Mouse (Mus musculus): ENCODE data around the gene Hspb1. TPM values are rescaled to one million over a fixed set of nuclear protein-coding genes. Genes with fewer than 3 reads are reported as not detected.

Hspb1 gene
- polyA plus RNA-seq, 1 experiment = 51.0 TPM

DNA sequence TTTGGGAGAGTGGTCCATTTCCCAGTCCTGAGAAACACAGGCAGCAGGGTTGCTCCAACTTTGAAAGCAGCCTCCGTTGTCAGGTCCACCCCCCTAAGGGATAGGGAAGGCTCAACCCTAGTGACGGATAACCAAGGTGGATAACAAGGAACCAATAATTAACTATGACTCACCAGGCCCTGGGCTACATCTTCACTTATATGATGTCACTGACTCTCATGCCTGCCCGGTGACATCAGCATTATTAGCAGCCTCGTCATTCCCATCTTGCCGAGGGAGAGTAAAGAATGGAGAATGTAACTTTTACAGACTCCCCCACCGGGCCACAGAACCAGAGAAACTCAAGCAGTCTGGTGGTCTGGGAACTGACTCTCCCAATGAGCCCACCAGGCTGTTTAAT is 3.1 kb upstream of the Hspb1 start:
- Histone ChIP-seq H3K4me1 (ENCODE audit: control insufficient read depth, insufficient read depth, low read length) (peaks cover 11% of the 10 kb centered on the region), H3K4me3 (ENCODE audit: control insufficient read depth, low read depth, low read length) (no peak overlapping the region), H3K27ac (ENCODE audit: control insufficient read depth, insufficient read depth, low read depth, low read length) (no peak overlapping the region), H3K27me3 (ENCODE audit: control insufficient read depth, insufficient read depth, low read length) (0 out of 2 replicates have a peak, but pooled peaks cover 2% of the 10 kb centered on the region), H3K36me3 (ENCODE audit: control insufficient read depth, insufficient read depth, low read length) (no peaks in the 10 kb centered on the region)
- TF ChIP-seq CTCF (IDR thresholded peaks at IDR 0.05; ENCODE audit: control insufficient read depth, insufficient read depth, insufficient replicate concordance, low read depth, low read length) (no peak), POLR2A (IDR thresholded peaks at IDR 0.05; ENCODE audit: control insufficient read depth, low read depth, low read length) (no peak)

DNA sequence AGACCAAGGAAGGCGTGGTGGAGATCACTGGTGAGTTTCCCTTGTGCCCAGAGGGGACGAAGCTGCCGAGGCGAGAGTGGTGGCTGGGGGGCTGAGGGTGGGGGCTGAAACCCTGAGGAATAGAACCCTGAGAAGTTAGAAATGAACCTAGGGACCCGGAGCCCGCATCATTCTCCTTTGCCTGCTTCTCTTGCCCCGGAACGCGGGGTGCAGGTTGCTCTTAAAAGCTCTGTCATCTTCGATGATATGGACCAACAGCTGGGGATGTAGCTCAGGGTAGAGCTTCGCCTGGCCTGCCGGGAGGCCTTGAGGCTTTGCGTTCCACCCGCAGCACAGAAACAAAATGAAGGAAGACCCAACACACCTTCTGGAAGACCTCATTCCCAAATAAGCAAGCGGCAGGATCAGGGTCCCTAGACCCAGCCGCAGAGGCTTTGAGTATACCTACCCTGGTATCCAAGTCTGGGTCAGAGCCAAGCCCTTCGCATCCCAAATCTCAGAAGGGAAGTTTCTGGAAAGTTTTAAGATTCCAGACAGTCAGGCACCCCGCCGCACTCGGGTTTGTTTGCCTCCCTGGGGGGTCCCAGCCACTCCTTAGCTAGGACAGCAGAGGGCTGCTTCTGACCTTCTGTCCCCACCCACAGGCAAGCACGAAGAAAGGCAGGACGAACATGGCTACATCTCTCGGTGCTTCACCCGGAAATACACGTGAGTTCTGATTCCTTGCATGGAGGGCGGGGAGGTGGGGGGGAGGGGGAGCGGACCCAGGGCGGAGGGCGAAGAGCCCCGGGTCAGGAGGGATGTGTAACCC is 891 bp downstream of the Hspb1 start:
- Histone ChIP-seq H3K27ac (ENCODE audit: control insufficient read depth, insufficient read depth, low read depth, low read length) (peak overlapping the region; percentile 62), H3K4me3 (ENCODE audit: control insufficient read depth, low read depth, low read length) (peak overlapping the region; percentile 82), H3K27me3 (ENCODE audit: control insufficient read depth, insufficient read depth, low read length) (0 out of 2 replicates have a peak, but pooled peaks cover 2% of the 10 kb centered on the region)

DNA sequence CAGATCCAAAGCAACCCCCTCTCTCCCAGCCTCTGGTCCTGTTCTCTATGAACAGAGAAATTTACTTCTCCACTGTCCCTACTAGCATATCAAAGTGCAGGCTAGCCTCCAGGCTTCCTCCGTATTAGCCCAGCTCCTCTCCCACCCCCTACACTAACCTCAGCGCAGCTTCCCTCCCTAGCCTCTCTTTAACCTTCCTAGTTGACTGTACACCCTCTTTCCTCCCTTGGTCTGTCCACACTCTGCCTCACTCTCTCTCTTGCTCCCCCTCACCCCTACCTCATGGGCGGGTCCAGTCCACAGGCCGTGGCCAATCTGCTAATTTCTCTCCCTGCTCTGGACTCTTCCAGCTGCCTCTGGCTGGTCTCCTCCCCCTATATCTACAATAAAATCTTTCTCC is 2.6 kb downstream of the Hspb1 start:
- no peak overlapping the region for H3K27ac ChIP-seq (ENCODE audit: control insufficient read depth, insufficient read depth, low read depth, low read length)
- peaks cover 11% of the 10 kb centered on the region for H3K4me1 ChIP-seq (ENCODE audit: control insufficient read depth, insufficient read depth, low read length)
- H3K27me3 ChIP-seq (ENCODE audit: control insufficient read depth, insufficient read depth, low read length) = 0 out of 2 replicates have a peak, but pooled peaks cover 2% of the 10 kb centered on the region

More for the DNA sequence above, 891 bp downstream of the Hspb1 start:
- Histone ChIP-seq H3K36me3 (ENCODE audit: control insufficient read depth, insufficient read depth, low read length) (no peaks in the 10 kb centered on the region), H3K4me1 (ENCODE audit: control insufficient read depth, insufficient read depth, low read length) (peaks cover 11% of the 10 kb centered on the region)
- TF ChIP-seq CTCF (IDR thresholded peaks at IDR 0.05; ENCODE audit: control insufficient read depth, insufficient read depth, insufficient replicate concordance, low read depth, low read length) (no peak), POLR2A (IDR thresholded peaks at IDR 0.05; ENCODE audit: control insufficient read depth, low read depth, low read length) (no peak)

DNA sequence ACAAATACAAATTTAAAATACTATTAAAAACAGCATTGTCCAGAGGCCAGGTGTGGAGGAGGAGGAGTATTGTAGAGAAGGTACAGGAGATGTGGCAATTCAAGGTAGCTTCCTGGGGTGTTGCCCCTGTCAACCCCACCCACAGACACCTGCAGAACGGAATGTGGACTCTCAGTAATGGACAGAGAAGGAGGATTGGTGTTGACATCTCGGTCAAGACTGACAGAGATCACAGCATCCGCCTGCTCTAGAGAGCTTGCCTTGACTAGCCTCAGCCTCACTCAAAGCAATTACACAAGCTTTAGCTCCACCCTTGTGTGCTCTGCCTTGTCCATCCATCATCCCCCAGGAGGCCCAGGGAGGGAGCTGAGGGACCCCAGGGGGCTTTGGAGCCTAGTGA is 3.2 kb downstream of the Hspb1 start:
- TF ChIP-seq CTCF (IDR thresholded peaks at IDR 0.05; ENCODE audit: control insufficient read depth, insufficient read depth, insufficient replicate concordance, low read depth, low read length) (no peak), POLR2A (IDR thresholded peaks at IDR 0.05; ENCODE audit: control insufficient read depth, low read depth, low read length) (no peak)
- peaks cover 11% of the 10 kb centered on the region for H3K4me1 ChIP-seq (ENCODE audit: control insufficient read depth, insufficient read depth, low read length)
- no peak overlapping the region for H3K27ac ChIP-seq (ENCODE audit: control insufficient read depth, insufficient read depth, low read depth, low read length)
- H3K27me3 ChIP-seq (ENCODE audit: control insufficient read depth, insufficient read depth, low read length) = 0 out of 2 replicates have a peak, but pooled peaks cover 2% of the 10 kb centered on the region
- no peaks in the 10 kb centered on the region for H3K36me3 ChIP-seq (ENCODE audit: control insufficient read depth, insufficient read depth, low read length)
- H3K4me3 ChIP-seq (ENCODE audit: control insufficient read depth, low read depth, low read length) = no peak overlapping the region

More for the DNA sequence above, 2.6 kb downstream of the Hspb1 start:
- no peak overlapping the region for H3K4me3 ChIP-seq (ENCODE audit: control insufficient read depth, low read depth, low read length)
- no peaks in the 10 kb centered on the region for H3K36me3 ChIP-seq (ENCODE audit: control insufficient read depth, insufficient read depth, low read length)
- no peak for TF ChIP-seq CTCF (IDR thresholded peaks at IDR 0.05; ENCODE audit: control insufficient read depth, insufficient read depth, insufficient replicate concordance, low read depth, low read length)
- TF ChIP-seq POLR2A (IDR thresholded peaks at IDR 0.05; ENCODE audit: control insufficient read depth, low read depth, low read length) = no peak

DNA sequence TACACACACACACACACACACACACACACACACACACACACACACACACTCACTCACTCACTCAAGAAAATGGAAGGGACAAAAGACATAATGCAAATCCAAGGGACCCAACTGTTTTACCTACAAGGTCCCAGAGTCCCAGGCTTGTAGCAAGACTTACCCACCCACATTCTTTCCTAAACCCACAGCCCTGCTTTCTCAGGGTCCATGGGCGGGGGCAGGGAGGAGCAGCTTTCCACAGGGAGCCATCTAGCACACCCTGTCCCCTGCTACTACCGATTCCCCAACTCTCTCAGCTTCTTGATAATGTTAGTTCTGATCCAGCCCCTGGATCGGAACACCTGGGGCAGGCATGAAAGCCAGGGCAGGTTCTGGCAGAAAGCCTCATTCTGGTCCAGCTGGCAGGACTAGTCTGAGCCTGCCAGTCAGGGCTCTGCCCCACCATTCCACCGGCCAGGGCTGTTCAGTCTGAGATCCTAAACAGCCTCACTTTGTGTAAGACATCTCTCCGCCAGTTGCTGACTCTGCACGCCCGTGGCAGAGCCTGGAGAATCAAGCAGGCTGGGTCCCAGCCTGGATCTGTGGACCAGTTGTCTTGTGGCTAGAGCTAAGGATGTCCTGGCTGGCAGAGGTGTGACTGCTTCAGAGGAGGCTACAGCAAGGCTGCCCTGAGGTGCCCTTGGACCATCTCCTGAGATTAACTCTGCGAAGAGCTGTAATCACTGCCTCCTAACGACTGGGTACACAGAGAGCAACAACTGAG is 5.1 kb downstream of the Hspb1 start:
- no peak overlapping the region for H3K4me3 ChIP-seq (ENCODE audit: control insufficient read depth, low read depth, low read length)
- H3K27me3 ChIP-seq (ENCODE audit: control insufficient read depth, insufficient read depth, low read length) = no peaks in the 10 kb centered on the region
- TF ChIP-seq CTCF (IDR thresholded peaks at IDR 0.05; ENCODE audit: control insufficient read depth, insufficient read depth, insufficient replicate concordance, low read depth, low read length) (no peak), POLR2A (IDR thresholded peaks at IDR 0.05; ENCODE audit: control insufficient read depth, low read depth, low read length) (no peak)
- no peaks in the 10 kb centered on the region for H3K36me3 ChIP-seq (ENCODE audit: control insufficient read depth, insufficient read depth, low read length)
- peaks cover 9% of the 10 kb centered on the region for H3K4me1 ChIP-seq (ENCODE audit: control insufficient read depth, insufficient read depth, low read length)
- no peak overlapping the region for H3K27ac ChIP-seq (ENCODE audit: control insufficient read depth, insufficient read depth, low read depth, low read length)

DNA sequence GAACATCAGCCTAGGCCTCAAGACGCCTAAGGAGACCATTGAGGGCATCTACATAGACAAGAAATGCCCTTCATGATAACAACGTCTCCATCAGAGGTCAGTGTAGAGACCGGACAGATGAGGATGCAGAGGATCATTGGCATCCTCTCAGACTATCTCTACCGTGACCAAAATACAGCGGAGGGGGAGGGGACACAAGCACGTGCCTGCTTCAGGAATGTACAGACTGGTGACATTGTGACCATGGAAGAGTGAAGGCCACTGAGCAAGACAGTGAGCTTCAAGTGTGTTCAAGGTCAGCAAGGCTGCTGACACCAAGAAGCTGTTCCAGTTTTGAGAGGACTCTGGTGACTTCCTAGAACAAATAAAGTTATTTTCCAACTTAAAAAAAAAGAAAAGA is 7.2 kb downstream of the Hspb1 start:
- TF ChIP-seq CTCF (IDR thresholded peaks at IDR 0.05; ENCODE audit: control insufficient read depth, insufficient read depth, insufficient replicate concordance, low read depth, low read length) = no peak
- TF ChIP-seq POLR2A (IDR thresholded peaks at IDR 0.05; ENCODE audit: control insufficient read depth, low read depth, low read length) = no peak
- Histone ChIP-seq H3K36me3 (ENCODE audit: control insufficient read depth, insufficient read depth, low read length) (no peaks in the 10 kb centered on the region), H3K27me3 (ENCODE audit: control insufficient read depth, insufficient read depth, low read length) (no peaks in the 10 kb centered on the region), H3K4me1 (ENCODE audit: control insufficient read depth, insufficient read depth, low read length) (peaks cover 2% of the 10 kb centered on the region; the same call in 1 of the 2 replicates), H3K4me3 (ENCODE audit: control insufficient read depth, low read depth, low read length) (no peak overlapping the region), H3K27ac (ENCODE audit: control insufficient read depth, insufficient read depth, low read depth, low read length) (peak overlapping the region; percentile 23; the same call in 1 of the 2 replicates)

DNA sequence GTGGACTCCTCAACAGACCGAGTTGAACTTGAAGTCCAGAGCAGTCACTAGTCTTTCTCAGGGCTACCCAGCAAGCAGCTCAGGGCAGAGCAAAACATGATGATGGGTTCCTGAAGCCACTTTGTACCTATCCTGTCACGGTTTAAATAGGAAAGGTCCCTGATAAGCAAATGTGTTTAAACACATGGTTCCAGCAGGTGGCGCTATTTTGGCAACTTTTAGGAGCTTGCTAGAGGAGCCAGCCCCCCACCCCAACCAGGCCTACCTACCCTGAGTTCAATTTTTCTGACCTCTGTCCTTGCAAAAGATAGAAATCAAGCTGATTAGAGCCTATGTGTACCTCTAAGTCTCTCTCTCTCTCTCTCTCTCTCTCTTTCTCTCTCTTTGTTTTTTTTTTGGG is 10.3 kb downstream of the Hspb1 start:
- no peak overlapping the region for H3K4me3 ChIP-seq (ENCODE audit: control insufficient read depth, low read depth, low read length)
- peak; percentile 40; the same call in 1 of the 2 replicates for TF ChIP-seq CTCF (IDR thresholded peaks at IDR 0.05; ENCODE audit: control insufficient read depth, insufficient read depth, insufficient replicate concordance, low read depth, low read length)
- TF ChIP-seq POLR2A (IDR thresholded peaks at IDR 0.05; ENCODE audit: control insufficient read depth, low read depth, low read length) = no peak

More for the DNA sequence above, 10.3 kb downstream of the Hspb1 start:
- Histone ChIP-seq H3K27ac (ENCODE audit: control insufficient read depth, insufficient read depth, low read depth, low read length) (no peak overlapping the region), H3K4me1 (ENCODE audit: control insufficient read depth, insufficient read depth, low read length) (peaks cover 2% of the 10 kb centered on the region; the same call in 1 of the 2 replicates), H3K27me3 (ENCODE audit: control insufficient read depth, insufficient read depth, low read length) (no peaks in the 10 kb centered on the region), H3K36me3 (ENCODE audit: control insufficient read depth, insufficient read depth, low read length) (no peaks in the 10 kb centered on the region)

Measured in testis, adult 2 months (tissue).